Mouse (Mus musculus) heart, adult 8-10 months (tissue): ENCODE data around the gene Acadl. TPM values are rescaled to one million over a fixed set of nuclear protein-coding genes. Genes with fewer than 3 reads are reported as not detected.

Experiments used
- DNase-seq: peaks from one replicate; pipeline ENCODE4 v3.0.0; 2022; ENCODE audit warnings: low spot score
- total RNA-seq, 4 experiments: library from RNA; stranded (reverse); gene quantifications; 2 replicates each; pipeline ENCODE4 v1.2.4; 2022

Gene Acadl
- total RNA-seq, 4 experiments from 2014 or later = 1,104 to 1,310 (median 1,185) TPM

DNA sequence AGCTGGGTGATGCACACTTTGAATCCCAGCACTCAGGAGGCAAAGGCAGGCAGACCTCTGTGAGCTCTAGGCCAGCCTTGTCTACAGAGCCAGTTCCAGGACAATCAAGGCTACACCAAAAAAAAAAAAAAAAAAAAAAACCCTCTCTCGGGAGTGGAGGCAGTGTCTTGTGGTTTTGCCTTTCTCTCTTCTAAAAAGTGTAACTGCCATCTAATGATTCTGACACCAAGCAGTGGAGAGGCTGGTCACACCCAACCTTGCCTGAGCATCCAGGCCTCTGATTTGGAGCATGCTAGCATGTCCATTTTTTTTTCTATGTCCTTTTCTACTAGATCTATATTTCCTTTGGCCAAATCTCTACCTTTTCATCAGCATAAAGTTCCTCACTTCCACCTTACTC lies 23.9 kb downstream of the Acadl start:
- DNase-seq = no peak

DNA sequence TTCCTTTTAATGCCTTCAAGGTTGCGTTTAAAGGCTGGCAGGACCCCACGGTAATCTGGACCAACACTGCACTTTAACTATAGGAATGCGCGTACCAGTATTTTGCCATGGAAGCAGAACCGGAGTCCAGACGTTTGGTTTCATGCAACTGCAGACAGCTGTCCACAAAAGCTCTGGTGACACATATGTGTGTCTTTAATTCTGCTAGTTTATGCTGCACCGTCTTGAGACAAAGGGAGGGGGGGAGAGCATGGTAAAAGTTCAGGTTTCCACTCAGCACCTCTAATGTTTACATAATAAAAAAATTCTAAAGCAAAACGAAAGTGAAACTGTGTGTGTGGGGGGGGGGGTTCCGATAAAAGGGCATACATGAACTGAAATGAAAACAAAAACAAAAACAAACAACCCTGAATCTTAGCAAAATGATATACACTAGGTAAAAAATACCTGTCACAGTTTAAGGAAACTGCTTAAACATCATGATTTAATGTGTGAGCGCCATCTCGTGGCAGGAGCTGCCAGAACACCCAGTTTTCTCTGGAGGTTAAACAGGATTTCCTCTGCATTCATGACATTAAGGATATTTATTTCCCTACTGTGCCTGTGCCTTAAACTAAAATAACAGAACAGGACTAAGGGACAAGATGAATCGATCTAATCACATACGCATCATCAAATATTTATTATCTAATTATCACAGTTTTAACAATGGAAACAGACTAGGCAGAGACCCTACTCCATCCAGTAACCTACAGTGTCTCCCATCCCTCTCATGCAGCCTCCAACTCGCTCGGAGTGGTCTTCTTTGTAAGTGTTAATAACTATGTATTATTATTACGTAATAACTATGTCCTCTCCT lies 24.7 kb downstream of the Acadl start:
- DNase-seq = peak; percentile 81

DNA sequence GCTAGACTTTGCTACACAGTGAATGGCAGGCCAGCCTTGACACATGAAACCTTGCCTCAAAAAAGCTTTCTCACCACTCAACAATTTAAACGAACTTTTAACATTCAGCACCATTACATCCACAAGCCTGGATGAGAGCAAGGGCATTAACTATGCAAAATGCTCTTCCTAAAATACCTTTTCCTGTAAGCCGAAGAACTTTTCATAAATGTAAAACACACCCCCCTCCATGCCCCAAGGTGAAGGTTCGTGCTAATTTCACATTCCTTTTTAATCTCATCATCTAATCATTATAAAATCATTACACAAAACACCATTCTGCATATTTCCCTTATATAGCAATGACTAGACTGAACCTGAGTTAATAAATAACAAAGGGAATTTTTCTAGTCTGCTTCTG lies 25.9 kb downstream of the Acadl start:
- DNase-seq = no peak

DNA sequence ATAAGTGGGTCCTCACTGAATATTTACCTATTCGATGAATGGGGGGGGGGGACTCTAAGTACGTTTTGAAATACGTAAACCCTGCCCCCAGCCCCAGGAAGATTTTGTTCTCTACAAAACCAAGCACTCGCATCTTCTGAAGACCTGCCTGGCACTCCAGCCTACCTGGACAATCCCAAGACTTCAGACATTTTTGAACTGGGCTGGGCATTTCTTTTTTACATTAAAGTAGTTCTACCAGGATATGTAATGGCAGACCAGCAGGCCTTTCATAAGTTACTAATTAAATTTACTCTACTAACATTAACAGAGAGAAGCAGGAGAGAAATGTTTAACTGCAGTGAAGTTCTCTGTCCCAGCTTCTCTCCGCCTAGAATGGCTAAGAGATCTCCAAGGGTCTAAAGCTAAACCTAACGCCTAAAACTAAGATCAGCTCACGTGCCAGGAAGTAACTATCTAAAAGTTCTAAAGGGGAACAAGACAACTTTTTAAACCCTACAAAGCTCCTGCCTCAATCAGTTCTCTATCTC lies 30.4 kb downstream of the Acadl start:
- no peak for DNase-seq

DNA sequence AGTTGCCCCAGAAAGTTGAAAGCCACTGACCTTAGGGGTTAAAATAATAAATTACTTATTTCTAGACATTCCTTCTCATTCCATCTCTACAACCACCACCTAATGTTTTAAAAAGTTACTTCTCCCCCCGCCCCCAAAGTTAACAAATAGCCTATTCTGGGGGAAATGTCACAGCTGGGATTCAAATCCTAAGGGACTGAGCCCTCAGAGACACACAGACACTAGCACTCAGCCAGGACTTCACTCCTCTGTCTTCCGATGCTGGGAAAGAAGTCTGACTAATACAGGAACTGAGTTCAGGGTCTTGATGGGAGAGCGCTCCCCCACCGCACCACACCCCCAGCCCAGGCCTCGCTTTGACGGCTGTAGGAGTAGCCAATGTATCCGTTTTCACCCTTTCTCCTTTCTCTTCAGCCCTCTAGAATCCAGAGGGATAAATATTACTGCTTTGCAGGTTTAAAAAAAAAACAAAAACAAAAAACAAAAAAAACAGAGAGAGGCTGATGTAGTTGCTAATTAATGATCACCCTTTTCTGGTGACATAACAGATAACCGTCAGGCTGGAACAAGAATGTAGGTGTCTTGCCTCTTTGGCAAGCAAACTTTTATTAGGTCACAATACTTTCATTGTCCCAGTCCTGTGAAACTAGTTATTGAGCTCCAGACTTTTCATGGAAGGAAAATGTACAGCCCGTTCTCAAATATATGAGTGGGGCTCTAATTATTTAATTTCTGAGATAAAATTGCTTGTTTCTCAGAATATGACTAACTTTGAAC lies 31.1 kb downstream of the Acadl start:
- no peak for DNase-seq

DNA sequence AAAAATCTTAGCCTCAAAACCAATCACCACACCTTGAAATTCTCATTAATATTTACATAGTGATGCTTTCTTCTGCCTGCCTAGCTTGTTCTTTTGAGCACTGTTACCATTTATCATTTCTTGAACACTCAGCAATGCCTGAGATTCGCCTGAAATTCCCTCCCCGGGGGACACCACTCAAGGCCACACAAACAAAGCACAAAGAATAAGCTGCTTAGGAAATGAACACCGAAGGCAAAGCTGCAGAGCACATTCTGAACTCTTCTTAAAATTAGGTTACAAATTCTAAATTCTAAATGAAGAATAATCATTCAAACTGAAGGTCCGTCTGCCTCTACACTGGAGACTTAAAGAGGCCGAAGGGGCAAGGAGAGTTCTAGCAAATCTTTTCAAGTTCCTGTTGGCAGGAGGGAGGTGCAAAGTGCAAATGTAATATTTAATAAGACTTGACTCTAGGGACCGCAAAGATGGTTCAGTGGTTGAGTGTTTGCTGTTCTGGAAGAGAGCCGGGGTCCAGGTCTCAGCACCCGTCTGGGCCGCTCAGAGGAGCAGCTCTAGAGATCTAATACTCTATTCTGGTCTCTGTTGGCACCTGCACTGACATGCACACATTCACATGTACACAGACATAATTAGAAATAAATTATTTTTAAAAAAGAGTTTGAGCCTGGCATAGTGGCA lies 33.5 kb downstream of the Acadl start:
- DNase-seq = no peak

DNA sequence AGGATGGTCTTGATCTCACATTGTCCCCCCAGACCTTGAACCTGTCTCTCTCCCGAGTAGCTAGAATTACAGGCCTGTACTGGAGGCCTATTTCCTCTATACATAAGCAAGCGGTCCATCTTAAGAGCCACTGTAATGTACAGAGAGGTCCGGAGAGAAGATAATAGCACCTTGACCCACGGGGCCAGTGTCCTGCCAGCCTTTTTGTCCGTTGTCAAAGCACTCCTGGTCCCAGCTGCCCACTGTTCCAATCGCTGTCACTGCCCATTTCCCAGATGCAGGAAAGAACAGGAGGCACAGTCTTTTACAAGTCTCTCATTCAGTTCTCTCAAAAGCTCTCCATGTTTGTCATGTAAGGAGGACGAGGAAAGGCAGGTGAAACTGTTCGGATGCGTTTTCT lies 41.1 kb downstream of the Acadl start:
- DNase-seq = no peak

DNA sequence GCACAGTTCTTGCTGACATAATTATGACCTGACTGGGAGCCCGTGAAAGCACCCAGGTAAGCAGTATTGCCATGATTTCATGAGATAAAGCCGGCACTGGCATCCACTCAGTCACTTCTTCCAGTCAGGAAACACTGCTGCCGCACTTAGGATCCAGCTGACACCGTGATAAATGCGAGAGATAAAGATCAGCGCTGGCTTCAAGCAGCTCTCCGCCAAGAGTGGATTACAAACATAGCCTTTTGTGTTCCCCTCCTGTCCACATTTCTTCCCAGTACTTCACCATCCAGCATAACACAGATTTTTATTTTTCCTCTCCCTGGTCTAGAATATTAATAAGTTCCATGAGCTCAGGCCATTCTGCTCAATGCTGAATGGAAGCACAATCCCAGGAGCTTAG lies 42.8 kb downstream of the Acadl start:
- DNase-seq = no peak

DNA sequence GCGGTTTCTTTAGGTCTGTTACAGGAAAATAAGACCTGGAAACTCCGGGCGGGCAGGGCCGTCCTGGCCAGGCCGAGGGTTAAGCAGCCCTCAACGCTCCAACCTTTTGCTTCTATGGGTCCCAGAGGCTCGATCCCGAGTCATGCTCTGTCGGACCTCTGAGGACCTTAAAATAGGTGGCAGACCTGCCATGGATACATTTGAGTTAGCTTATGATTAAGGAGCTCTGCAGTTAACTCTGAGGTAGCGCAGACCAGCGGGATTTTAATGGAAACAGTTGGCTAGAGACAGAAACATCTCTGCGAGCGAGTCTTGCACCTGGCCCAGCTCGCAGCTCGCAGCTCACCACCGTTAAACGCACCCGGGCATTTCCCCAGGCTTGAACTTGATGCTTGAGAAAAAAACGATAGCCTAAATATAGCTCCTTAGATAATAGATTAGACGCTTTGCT lies 45.2 kb downstream of the Acadl start:
- no peak for DNase-seq

DNA sequence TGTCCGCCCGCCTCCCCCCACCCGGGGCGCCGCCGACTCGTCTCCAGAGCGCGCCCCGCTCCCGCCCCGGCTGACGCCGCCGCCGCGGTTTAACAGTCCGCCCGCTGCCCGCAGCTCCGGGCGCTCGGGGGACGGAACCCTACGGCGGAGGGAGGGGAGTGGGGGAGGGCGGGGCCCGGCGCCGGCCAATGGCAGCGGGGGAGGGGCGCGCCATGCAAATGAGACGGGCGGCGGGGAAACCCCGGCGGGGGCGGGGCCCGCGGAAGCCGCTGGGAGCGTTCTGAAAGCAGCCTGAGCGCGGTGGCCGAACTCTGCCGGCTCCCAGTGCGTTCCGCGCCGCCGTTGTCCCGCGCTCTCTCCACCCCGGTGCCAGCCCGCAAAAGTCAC lies 45.6 kb downstream of the Acadl start, which contains the start of gene Kansl1l:
Gene Kansl1l, minus strand, starts transcription at position 110 of the 387 bp plus-strand sequence.
- peak; percentile 90 for DNase-seq

DNA sequence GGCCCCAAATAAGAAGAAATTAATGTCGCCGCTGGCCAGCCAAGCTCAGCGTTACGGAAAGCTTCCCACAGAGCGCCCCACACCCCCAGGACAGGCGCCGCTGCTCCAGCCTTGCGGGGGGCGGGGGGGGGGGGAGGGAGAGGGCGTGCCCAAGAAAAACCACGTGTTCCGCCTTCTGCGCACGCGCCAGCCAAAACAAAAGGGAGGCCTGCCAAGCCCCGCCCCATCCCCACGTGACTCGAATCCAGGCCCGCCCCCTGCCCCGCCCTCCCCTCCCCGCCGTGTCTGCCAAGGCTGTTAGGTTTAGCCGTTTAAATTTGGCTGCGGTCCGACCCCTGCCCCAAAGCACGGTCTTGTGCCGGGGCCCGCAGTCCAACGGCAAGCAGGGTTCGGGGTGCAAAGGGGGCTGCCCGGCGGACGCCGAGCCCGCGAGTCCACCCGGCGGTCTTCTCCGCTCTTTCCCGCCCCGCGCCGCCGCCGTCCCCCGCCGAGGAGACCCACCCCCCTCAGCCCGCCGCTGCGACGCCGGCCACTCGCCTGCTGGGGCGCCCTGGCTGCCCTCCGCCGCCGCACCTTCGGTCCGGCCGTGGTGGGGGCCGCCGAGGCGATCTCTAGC lies 46.1 kb downstream of the Acadl start:
- peak; percentile 85 for DNase-seq

DNA sequence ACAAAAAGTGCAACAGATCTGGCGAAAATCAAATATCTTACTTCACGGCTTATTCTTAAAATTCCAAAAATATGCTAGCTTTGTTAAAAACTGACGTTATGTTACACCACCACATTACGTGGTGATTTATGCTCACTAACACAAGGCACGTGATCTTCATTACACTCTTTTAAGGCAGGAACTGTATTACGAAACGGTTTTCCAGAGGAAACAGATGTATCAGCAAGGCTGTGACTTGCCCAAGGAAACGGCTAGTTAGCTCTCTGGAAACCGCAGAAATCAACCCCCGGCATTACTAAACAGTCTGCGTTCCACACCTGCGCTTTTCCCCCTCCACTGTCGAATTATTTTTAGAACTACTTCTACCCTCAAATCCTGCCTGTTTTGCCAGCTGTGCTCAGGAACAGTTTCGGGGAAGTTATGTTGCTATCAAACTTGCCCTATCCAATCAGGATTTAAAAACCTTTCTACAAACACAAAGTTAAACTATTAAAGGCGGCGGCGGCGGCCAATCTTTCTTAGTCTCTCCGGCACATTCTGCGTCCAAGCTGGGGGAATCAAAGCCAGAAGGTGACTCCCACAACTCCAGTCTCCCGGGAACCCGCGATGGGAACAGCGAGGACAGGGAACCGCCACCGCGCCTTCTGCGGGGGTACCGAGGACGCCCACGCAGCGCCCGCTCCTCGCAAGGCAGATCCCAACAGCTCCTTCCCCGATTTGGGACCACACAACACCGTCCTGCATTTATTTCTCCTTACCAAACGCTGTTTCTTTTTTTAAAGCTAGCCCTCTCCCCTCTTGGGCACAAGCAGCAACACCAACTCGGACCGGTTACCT lies 46.9 kb downstream of the Acadl start:
- DNase-seq = peak; percentile 84

DNA sequence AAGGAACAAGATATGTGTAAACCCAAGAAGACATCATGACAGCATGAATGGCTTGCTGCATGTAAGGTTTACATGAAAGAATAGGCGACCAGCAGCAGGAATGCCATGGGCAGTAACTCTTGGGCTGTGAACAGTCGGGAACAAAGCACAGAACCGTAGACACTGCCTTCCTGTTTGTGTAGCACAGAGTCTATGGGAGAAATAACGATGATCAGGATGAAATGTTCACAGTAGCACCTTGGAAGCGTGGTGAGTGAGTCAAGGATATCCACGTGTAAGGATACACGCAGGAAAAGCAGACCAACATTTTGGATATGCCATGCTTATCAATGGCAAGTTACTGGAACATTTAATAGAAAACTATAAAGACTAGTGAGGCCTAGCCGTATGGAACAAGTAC lies 48.3 kb downstream of the Acadl start:
- DNase-seq = peak; percentile 11

DNA sequence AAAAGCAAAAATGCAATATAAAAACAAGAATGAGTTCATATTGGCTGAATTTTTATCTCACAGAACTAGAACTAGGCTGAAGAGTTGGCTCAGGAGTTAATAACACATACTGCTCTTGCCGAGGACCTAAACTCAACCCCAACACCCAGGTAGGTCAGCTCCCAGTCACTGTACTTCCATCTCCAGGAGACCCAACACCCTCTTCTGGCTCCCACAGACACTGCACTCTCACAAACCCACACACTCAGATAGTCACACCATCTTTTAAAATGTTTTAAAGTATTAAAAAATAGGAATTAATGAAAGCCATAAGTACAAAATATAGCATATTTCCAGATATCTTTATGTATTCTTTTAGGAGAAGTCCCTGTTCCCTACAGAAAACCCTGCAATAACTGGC lies 49.9 kb downstream of the Acadl start:
- no peak for DNase-seq

DNA sequence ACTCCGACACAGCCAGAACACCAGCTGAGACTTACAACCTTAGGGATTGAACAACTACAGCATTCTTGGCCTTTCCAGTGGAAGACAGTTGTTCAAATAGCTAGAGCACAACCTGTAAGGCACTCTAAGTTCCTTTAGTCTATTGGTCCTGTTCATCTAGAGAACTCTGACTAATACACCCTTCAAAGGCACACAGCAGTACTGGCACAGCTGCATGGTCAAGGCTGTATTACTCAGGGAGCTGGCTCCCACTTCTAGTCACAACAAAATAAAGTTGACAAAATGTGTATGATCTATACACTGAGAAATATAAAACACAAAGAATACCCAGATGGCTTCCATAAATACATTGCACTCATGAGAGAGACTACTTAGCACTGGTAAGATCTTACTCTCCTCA lies 56.3 kb downstream of the Acadl start:
- no peak for DNase-seq

DNA sequence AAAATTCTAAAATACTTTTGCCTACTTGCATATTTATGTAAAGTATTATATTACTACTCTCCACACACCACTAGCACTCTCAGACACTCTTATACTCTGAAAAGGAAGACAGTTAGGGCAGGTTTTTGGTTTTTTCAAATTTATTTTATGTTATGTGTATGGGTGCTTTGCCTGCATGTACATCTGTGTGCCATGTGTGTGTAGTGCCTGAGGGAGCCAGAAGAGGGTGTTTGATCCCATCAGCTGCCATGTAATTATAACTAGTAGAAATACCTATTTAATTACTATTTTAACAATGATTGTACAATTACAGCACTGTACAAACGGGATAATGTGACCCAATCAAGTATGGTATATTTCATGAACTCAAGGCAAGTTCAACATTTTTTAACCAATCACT lies 57.7 kb downstream of the Acadl start:
- no peak for DNase-seq

DNA sequence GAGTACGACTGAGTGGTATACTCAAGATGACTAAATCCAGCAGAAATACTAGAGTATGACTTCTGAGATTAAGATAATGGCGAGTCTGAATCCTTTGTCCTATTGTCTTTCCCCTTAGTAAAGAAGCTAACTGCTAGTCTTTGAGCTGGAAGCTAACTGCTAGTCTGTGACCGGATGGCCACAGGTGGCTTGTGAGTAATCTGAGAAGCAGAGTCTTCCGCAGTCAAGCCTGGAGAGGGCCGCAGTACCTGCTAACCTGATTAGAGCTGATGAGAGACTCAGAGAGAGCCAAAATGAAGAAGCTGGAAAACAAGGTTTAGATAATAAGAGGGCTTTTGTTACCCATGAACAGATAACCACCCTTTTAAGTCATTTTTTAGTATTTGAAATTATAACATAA lies 58.4 kb downstream of the Acadl start:
- DNase-seq = no peak

DNA sequence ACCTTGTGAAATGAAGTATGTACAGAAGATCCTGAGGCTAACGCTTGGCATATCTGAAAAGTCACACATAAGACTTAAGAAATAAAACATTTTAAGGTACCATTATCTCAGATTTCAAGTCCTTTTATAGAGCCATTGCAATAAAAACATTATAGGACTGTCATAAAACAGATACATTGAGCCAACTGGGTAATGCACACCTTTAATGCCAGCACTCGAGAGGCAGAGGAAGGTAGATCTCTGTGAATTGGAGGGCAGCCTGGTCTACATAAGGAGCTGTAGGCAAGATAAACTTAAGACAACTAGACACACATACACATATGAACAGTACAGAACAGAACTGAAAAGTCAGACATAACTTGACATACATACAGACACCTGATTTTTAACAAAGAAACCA lies 65.1 kb downstream of the Acadl start:
- DNase-seq = no peak

DNA sequence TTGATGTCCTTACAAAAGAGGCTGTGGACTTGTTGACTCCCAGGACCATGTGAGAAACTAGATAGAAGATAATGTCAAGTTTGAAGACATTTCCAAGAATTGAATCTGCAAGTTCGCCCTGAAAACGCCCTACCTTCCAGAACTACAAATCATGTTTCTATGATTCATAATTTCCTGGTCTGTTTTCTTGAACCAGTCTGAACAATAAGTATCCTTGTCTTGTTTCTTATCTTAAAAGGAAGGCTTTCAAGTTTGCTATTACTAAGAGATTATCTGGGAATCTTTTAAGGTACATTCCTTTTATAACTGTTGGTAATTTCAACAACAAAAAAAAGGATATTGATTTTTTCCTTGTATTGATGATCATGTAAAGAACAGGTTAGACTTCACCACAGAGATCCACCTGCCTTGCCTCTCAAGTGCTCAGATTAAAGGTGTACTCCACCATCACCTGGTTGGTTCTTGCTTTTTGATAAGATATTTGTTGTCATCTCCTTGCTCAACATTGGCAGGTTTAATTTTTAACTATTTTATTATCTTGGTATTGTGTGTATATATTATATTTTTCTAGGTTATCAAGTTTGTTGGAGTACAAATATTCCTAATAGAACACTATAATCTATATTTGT lies 70.1 kb downstream of the Acadl start:
- DNase-seq = peak; percentile 18

DNA sequence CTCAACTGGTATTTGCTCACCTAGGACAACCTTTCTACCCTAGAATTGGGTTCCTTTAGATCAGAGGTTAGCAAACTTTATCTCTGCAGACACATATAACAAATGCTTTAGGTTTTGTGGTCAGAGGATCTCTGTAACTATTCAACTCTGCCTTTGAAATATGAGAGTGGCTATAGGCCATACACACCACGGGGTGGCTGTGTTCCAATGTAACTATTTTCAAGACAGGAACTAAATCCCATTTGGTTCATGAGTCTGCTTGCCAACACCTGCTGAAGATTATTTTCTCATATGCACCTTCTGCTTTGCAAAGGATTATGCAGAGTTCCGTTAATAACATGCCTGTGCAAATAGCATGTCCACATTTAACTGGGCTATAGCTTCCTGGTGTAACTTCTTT lies 80.8 kb downstream of the Acadl start:
- no peak for DNase-seq
